Mouse (Mus musculus) embryonic stem cell, embryonic (primary cell): ENCODE measurements at regions not wholly inside any gene's neighbourhood (a gene's known extent, or its start where the extent isn't known, plus 50 kb on each side); places are given as distances from the start of the nearest gene placed in this dataset.

ENCODE experiments used
- CTCF ChIA-PET, 4 experiments: fragments of 300-600 bp in 2 of 4; fragments of 350-600 bp in 2 of 4; sonication (Branson Sonifier 250); formaldehyde crosslinking; loops; one replicate each; lab custom pipeline; 2022; ENCODE audit warnings: inconsistent platforms in 2 of 4; lab: Charles Lee
- POLR2A ChIA-PET, 4 experiments: fragments of 300-600 bp in 2 of 4; fragments of 350-600 bp in 2 of 4; sonication (Branson Sonifier 250); formaldehyde crosslinking; loops; one replicate each; lab custom pipeline; 2022; ENCODE audit warnings: antibody characterized with exemption in 4 of 4, inconsistent platforms in 1 of 4; lab: Charles Lee

DNA sequence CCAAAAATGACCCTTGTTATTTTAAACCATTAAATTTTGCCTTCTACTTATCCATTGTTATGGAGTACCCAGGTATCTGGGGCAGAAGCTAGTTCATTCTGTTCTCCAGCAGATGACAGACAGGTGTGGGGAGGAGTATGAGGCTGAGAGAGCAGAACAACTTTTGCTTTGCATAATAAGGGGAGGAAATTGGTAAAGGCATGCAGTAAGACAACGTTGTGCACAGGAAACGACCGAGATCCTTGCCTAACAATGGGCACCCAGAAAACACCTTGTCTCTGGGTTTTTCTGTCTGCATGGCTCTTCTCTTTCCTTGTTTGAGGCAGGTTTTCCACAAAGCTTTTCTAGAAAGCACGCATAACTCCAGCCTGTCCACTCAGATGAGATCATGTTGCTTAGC, 220.4 kb downstream of the Tbx18 start:
- CTCF ChIA-PET = no interaction called here
- POLR2A ChIA-PET = no interaction called here

- CTCF ChIA-PET = no interaction called here
- POLR2A ChIA-PET = no interaction called here
Observed at GRCm38 (mm10) chr9:87504673-87505385, 226.2 kb downstream of the Tbx18 start.

- ChIA-PET POLR2A (no interaction called here), CTCF (interaction anchor here in 1 of 4 experiments (1.4 kb wide), 1 partner anchor 45 kb away, joined by 3 read pairs; no protein-coding TSS in a partner anchor)
Observed at GRCm38 (mm10) chr9:87464141-87464540, 208.8 kb upstream of the Cep162 start.

GRCm38 (mm10) chr9:87453261-87453660, 197.9 kb upstream of the Cep162 start:
- ChIA-PET CTCF (no interaction called here), POLR2A (no interaction called here)

DNA sequence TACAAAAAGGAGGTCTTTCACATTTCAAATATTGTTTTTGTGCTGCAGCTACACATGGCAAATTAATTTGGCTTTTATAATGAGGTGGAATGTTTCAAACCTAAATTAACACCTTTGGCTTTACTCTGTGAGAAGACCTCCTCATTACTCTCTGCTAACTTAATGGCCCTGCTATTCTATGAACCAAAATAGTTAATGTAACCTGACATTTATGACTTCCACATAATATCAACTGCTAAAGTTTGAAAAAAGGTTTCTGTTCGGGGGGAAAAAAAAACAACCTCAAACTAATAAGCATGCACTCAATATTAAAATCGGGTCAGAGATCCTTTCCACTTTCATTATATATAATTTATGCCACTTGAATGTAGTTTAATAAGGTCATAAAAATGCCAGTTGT, 197.2 kb upstream of the Cep162 start:
- ChIA-PET POLR2A (no interaction called here), CTCF (no interaction called here)

DNA sequence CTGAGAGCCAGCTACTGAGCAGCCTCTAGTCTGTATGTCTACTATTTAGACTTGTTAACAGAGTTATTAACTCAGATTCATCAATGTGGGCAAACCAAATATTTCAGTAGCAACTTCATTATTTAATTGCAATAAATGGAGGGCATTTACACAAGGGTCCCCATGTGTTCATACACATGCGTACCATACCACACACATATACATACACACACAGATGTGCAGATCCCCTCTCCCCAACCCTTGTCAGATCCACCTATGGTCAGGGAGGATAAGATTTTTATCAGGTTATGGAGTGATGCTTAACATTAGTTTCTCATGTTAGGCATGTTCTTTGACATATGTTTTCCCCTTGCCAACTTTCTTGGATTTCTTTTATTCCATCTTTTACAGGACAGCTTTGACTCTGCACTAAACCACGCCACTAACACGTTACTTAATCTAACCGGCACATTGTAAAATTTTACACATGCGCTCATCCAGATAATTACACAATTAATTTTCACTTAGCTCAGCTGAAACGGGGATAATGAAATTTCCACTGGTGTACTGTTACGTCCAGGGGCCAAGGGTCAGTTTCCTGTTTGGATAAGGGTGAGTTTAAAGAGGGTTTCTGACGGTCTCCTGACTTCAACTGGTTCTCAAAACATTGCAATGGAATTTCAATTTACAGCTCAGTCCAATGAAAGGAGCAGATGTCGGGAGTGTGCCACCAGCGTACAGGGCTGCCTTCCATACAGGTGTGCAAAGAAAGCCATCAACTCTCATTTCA, 188.3 kb upstream of the Cep162 start:
- POLR2A ChIA-PET = no interaction called here
- CTCF ChIA-PET = no interaction called here

- ChIA-PET POLR2A (interaction anchor here in 1 of 4 experiments (1.2 kb wide), 1 partner anchor 410 kb away, joined by 3 read pairs; no protein-coding TSS in a partner anchor), CTCF (interaction anchor here in 1 of 4 experiments (1.2 kb wide), 1 partner anchor 12 kb away, joined by 4 read pairs; no protein-coding TSS in a partner anchor)
Observed at GRCm38 (mm10) chr9:87432072-87432471, 176.7 kb upstream of the Cep162 start.

- ChIA-PET CTCF (interaction anchor here in 1 of 4 experiments (1.2 kb wide), 1 partner anchor 12 kb away, joined by 4 read pairs; no protein-coding TSS in a partner anchor), POLR2A (no interaction called here)
Observed at GRCm38 (mm10) chr9:87431523-87431922, 176.2 kb upstream of the Cep162 start.

- POLR2A ChIA-PET = no interaction called here
- CTCF ChIA-PET = interaction anchor here in 2 of 4 experiments (0.6 to 1.0 kb wide), 3 partner anchors 8 to 1566 kb away, joined by 3 to 4 read pairs (median 3); no protein-coding TSS in a partner anchor
Observed at GRCm38 (mm10) chr9:87425201-87425600, 169.9 kb upstream of the Cep162 start.

DNA sequence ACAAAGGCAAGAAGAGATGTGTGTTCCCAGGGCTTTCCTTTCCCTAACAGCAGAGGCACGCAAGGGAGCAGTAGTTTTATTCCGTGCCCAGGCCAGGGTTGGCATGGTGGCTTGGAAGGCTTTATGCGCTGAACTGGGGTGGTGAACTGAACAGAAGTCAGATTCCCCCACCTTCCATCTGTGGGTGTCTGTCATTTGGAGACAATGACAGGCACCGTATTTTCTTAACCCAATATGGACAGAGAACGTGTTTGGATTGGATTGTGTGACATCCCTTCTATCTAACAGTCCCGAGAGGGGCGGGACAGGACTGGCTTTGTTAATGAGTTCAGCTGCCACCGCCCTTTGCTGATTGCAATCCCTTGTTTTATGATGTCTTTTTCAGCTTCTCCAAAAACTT, 165.8 kb upstream of the Cep162 start:
- ChIA-PET POLR2A (no interaction called here), CTCF (no interaction called here)

GRCm38 (mm10) chr9:87419376-87419775, 164.0 kb upstream of the Cep162 start:
- CTCF ChIA-PET = interaction anchor here (0.5 to 1.6 kb wide), 23 partner anchors 9 to 808 kb away, joined by 3 to 5 read pairs (median 4); no protein-coding TSS in a partner anchor
- POLR2A ChIA-PET = interaction anchor here in 1 of 4 experiments (0.6 kb wide), 1 partner anchor 316 kb away, joined by 3 read pairs; no protein-coding TSS in a partner anchor

GRCm38 (mm10) chr9:87412894-87413293, 157.6 kb upstream of the Cep162 start:
- ChIA-PET POLR2A (no interaction called here), CTCF (no interaction called here)

GRCm38 (mm10) chr9:87411044-87411443, 155.7 kb upstream of the Cep162 start:
- ChIA-PET POLR2A (no interaction called here), CTCF (interaction anchor here in 2 of 4 experiments (0.7 to 0.9 kb wide), 2 partner anchors 8 kb away, joined by 3 to 4 read pairs; no protein-coding TSS in a partner anchor)

DNA sequence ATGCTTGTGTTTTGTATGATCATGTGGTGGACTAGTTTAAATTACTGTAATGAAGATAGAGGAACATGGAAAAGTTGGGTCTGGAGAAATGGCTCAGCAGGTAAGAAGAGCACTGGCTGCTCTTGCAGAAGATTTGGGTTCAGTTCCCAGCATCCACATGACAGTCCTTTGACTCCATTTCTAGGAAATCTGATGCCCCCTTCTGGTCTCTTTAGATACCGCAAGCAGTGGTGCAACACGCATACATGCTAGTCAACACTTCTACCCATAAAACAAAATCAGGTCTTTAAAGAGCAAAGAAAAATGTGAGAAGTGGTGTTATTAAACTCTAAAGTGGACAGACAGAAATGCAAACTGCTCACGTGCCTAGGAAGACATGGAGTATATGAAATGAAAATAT, 154.4 kb upstream of the Cep162 start:
- CTCF ChIA-PET = interaction anchor here in 1 of 4 experiments (0.7 kb wide), 1 partner anchor 32 kb away, joined by 3 read pairs; no protein-coding TSS in a partner anchor

GRCm38 (mm10) chr9:87408805-87409204, 153.5 kb upstream of the Cep162 start:
- POLR2A ChIA-PET = no interaction called here
- CTCF ChIA-PET = interaction anchor here in 3 of 4 experiments (0.6 to 1.7 kb wide), 3 partner anchors 10 to 321 kb away, joined by 3 to 4 read pairs (median 4); no protein-coding TSS in a partner anchor

More for the DNA sequence above, 154.4 kb upstream of the Cep162 start:
- POLR2A ChIA-PET = no interaction called here

GRCm38 (mm10) chr9:87406476-87406875, 151.1 kb upstream of the Cep162 start:
- CTCF ChIA-PET = no interaction called here

GRCm38 (mm10) chr9:87405115-87405720, 149.9 kb upstream of the Cep162 start:
- ChIA-PET CTCF (no interaction called here), POLR2A (interaction anchor here in 2 of 4 experiments (0.6 kb wide), 3 partner anchors 137 to 1078 kb away, joined by 3 to 10 read pairs (median 7); no protein-coding TSS in a partner anchor)

More at GRCm38 (mm10) chr9:87406476-87406875, 151.1 kb upstream of the Cep162 start:
- POLR2A ChIA-PET = no interaction called here

DNA sequence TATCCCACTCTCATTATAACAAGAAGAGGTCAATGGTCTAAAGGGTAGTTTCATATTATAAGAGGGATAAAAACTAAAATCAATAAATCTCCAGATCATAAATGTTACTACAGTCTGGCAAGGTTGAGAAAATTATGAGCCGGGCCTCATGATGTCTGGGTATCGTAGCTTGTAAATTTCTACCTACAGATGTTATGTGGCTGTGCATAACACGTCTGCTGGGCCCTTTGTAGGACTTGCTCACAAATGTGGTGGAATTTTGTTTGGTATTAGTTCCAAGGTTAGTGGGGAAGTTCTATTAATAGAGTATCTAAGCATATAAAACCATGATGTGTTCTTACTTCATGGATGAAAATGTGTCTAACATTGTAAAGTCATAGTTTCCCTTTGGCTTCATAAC, 146.7 kb upstream of the Cep162 start:
- ChIA-PET CTCF (interaction anchor here in 1 of 4 experiments (0.7 kb wide), 1 partner anchor 172 kb away, joined by 7 read pairs; no protein-coding TSS in a partner anchor), POLR2A (interaction anchor here in 1 of 4 experiments (0.5 kb wide), 1 partner anchor 1170 kb away, joined by 3 read pairs; no protein-coding TSS in a partner anchor)

DNA sequence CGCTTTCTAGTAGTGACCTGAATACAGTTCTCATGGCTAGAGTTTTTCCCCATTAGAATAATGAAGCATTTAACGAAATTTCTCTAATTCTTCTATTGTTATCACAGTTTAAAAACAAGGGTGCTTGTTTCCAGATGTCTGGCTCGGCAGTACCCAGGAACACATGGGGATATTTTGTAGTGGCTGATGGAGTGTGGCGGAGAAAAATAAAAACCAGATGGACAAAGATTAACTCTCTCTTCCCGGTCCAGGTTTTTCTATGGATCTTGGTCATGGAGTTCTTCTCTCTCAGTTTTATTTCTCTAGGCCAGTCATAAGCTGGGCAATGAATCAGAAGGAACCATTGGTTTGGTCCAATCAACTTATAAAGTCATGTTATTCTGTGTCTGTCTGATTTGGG, 132.2 kb upstream of the Cep162 start:
- POLR2A ChIA-PET = no interaction called here
- CTCF ChIA-PET = interaction anchor here in 1 of 4 experiments (0.6 kb wide), 1 partner anchor 133 kb away, joined by 6 read pairs; no protein-coding TSS in a partner anchor
